Mouse (Mus musculus): Measurements from ENCODE around the gene Rreb1. TPM values are rescaled to one million over a fixed set of nuclear protein-coding genes. Genes with fewer than 3 reads are reported as not detected.
A peak's percentile ranks its signal among the peaks of the same experiment; 100 is the strongest.

The Rreb1 gene
- polyA plus RNA-seq, 1 experiment from 2014 or later: 11.0 TPM

DNA sequence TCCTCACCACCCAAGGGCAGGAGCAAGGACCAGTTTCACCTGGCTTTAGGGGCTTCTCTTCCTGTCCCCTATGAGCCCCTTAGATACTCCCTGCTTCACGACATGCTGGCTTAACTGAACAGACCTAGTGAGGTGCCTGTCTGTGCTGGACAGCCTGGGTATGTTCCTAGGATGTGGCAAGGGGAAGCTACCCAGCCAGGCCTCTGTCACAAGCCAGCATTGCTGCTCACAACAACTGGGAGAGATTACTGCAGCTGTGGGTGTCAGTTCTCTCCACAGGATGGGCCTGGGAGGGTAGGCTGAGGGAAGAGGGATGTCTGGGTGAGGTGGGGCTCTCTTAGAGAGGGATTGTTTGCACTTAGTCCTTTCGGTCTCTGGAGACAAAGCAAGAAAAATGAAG lies 142.5 kb downstream of the Rreb1 start:
- 0 out of 2 replicates have a peak overlapping the region, but pooled peaks have one; percentile 6 for H3K9ac ChIP-seq
- WGBS: 64% methylated on average over 2 of the region's 2 CpGs
- no peaks in the 10 kb centered on the region for H3K9me3 ChIP-seq
- H3K4me3 ChIP-seq: no peak overlapping the region
- ATAC-seq (ENCODE audit: extremely low read depth, insufficient number of reproducible peaks, low FRiP score, low TSS enrichment): no peak; the same call in 1 of the 2 replicates
- no peak overlapping the region for H3K4me2 ChIP-seq
- no peaks in the 10 kb centered on the region for H3K27me3 ChIP-seq (replicated peaks)
- peaks cover 46% of the 10 kb centered on the region for H3K4me1 ChIP-seq
- 0 out of 2 replicates have a peak overlapping the region, but pooled peaks have one; percentile 3 for H3K27ac ChIP-seq (replicated peaks)
- H3K36me3 ChIP-seq: peaks cover 92% of the 10 kb centered on the region

DNA sequence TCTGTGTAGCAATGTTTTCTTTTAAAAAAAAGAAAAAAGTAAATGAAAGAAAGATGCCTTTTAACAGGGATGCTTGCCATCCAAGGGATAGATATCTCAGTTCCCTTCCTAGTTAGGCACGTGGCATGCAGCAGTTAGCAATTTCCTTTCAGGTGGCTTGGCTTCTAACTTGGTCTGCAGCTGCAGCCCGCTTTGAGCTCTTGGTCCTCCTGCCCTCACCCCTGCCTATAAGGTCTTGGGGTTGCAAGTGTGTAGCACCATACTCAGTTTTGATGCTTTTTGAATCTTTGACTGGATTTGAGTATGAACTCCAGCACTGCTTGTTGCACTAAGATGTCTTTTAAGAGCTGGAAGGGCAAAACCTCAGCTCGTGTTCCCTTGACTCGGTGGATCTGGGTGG lies 144.9 kb downstream of the Rreb1 start:
- WGBS: 83% methylated on average over 4 of the region's 4 CpGs
- H3K36me3 ChIP-seq: peaks cover 88% of the 10 kb centered on the region

GRCm38 (mm10) chr13:37923643-37924460 lies 145.7 kb downstream of the Rreb1 start:
- no peaks in the 10 kb centered on the region for H3K27me3 ChIP-seq (replicated peaks)
- no peak overlapping the region for H3K4me2 ChIP-seq
- no peak for ATAC-seq (ENCODE audit: extremely low read depth, insufficient number of reproducible peaks, low FRiP score, low TSS enrichment)
- peak overlapping the region; percentile 10; the same call in 1 of the 2 replicates for H3K27ac ChIP-seq (replicated peaks)
- no peaks in the 10 kb centered on the region for H3K9me3 ChIP-seq
- WGBS: 77% methylated on average over 10 of the region's 10 CpGs
- H3K36me3 ChIP-seq: peaks cover 87% of the 10 kb centered on the region
- H3K4me1 ChIP-seq: peaks cover 46% of the 10 kb centered on the region
- no peak overlapping the region for H3K4me3 ChIP-seq
- no peak overlapping the region for H3K9ac ChIP-seq

More for the DNA sequence above, 144.9 kb downstream of the Rreb1 start:
- H3K4me3 ChIP-seq: no peak overlapping the region
- H3K4me1 ChIP-seq: peaks cover 51% of the 10 kb centered on the region
- H3K4me2 ChIP-seq: no peak overlapping the region
- no peak overlapping the region for H3K9ac ChIP-seq
- no peaks in the 10 kb centered on the region for H3K27me3 ChIP-seq (replicated peaks)
- H3K9me3 ChIP-seq: no peaks in the 10 kb centered on the region
- ATAC-seq (ENCODE audit: extremely low read depth, insufficient number of reproducible peaks, low FRiP score, low TSS enrichment): no peak
- H3K27ac ChIP-seq (replicated peaks): no peak overlapping the region

DNA sequence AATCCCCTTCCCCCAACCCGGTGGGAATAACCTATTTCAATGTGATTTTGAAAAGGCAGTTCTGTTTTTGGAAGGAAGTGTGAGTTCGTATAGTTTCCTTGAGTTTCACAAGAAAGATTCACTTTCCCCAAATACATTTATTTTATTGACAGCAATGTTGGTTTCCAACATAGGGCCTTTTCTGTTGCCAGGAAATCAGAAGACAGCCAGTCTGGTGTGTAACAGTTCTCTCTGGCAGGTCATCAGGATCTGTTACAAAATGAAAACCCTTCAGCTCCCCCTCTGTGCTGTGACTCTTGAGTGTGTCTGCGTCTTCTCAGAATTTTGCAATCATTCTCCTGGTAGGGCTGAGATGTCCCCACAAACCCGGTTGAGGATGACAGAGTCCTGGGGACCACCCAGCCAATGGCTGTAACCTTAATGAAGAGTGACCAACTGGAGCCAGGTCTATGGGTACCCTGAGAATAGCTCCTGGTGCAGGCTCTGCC lies 146.3 kb downstream of the Rreb1 start:
- ATAC-seq (ENCODE audit: extremely low read depth, insufficient number of reproducible peaks, low FRiP score, low TSS enrichment): no peak
- H3K9me3 ChIP-seq: no peaks in the 10 kb centered on the region
- no peak overlapping the region for H3K4me3 ChIP-seq
- H3K4me1 ChIP-seq: peaks cover 47% of the 10 kb centered on the region
- 0 out of 2 replicates have a peak overlapping the region, but pooled peaks have one; percentile 19 for H3K9ac ChIP-seq
- peaks cover 87% of the 10 kb centered on the region for H3K36me3 ChIP-seq
- H3K27me3 ChIP-seq (replicated peaks): no peaks in the 10 kb centered on the region
- no peak overlapping the region for H3K4me2 ChIP-seq
- H3K27ac ChIP-seq (replicated peaks): no peak overlapping the region
- 64% methylated on average over 4 of the region's 4 CpGs for WGBS

DNA sequence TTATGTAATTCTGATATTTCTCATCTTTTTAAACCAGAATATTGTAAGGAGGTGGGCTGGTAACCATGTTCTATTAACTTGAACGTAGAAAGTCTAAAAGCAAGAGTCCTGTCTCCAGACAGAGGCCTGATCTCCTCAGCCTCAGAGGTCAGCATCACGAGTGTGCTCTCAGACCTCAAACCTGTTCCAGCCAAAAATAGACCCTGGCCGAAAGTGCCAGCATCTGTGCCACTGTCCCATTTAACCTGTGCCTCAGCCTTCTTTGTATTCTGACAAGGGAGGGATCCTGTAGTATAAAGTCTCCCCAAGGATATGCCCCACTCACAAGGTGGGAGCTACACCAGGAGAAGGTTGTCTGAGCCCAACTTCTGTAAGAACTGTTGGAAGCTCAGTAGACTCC lies 148.2 kb downstream of the Rreb1 start:
- Histone ChIP-seq H3K27ac (replicated peaks) (no peak overlapping the region), H3K4me3 (no peak overlapping the region), H3K9ac (no peak overlapping the region), H3K9me3 (no peaks in the 10 kb centered on the region), H3K27me3 (replicated peaks) (no peaks in the 10 kb centered on the region), H3K36me3 (peaks cover 88% of the 10 kb centered on the region), H3K4me2 (no peak overlapping the region), H3K4me1 (peaks cover 55% of the 10 kb centered on the region)
- 56% methylated on average over 3 of the region's 3 CpGs for WGBS
- no peak for ATAC-seq (ENCODE audit: extremely low read depth, insufficient number of reproducible peaks, low FRiP score, low TSS enrichment)

- H3K4me3 ChIP-seq: no peak overlapping the region
- WGBS: 81% methylated on average over 17 of the region's 17 CpGs
- no peak overlapping the region for H3K4me2 ChIP-seq
- no peak overlapping the region for H3K27ac ChIP-seq (replicated peaks)
- H3K27me3 ChIP-seq (replicated peaks): no peaks in the 10 kb centered on the region
- peaks cover 93% of the 10 kb centered on the region for H3K36me3 ChIP-seq
- no peak for ATAC-seq (ENCODE audit: extremely low read depth, insufficient number of reproducible peaks, low FRiP score, low TSS enrichment)
- no peak overlapping the region for H3K9ac ChIP-seq
- H3K9me3 ChIP-seq: no peaks in the 10 kb centered on the region
- H3K4me1 ChIP-seq: peaks cover 39% of the 10 kb centered on the region
These were observed 151.3 kb downstream of the Rreb1 start for GRCm38 (mm10) chr13:37929532-37929931.

DNA sequence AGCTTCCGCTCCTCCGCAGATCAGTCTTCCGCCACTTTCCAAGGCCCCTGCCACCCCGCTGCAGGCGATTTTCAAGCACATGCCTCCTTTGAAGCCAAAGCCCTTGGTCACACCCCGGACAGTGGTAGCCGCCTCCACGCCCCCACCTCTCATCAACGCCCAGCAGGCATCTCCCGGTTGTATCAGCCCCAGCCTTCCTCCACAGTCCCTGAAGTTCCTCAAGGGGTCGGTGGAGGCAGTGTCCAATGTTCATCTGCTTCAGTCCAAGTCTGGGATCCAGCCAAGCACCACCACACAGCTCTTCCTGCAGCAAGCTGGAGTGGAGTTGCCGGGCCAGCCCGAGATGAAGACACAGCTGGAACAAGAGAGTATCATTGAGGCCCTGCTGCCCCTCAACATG lies 151.9 kb downstream of the Rreb1 start:
- WGBS: 77% methylated on average over 13 of the region's 13 CpGs
- ATAC-seq (ENCODE audit: extremely low read depth, insufficient number of reproducible peaks, low FRiP score, low TSS enrichment): no peak
- no peaks in the 10 kb centered on the region for H3K9me3 ChIP-seq
- H3K27ac ChIP-seq (replicated peaks): no peak overlapping the region
- no peak overlapping the region for H3K4me2 ChIP-seq
- no peaks in the 10 kb centered on the region for H3K27me3 ChIP-seq (replicated peaks)
- H3K4me1 ChIP-seq: peaks cover 39% of the 10 kb centered on the region
- peaks cover 93% of the 10 kb centered on the region for H3K36me3 ChIP-seq
- no peak overlapping the region for H3K9ac ChIP-seq
- H3K4me3 ChIP-seq: no peak overlapping the region

GRCm38 (mm10) chr13:37930621-37931020 lies 152.4 kb downstream of the Rreb1 start:
- no peak overlapping the region for H3K4me3 ChIP-seq
- H3K4me1 ChIP-seq: peaks cover 44% of the 10 kb centered on the region
- H3K27ac ChIP-seq (replicated peaks): no peak overlapping the region
- no peaks in the 10 kb centered on the region for H3K27me3 ChIP-seq (replicated peaks)
- H3K9me3 ChIP-seq: no peaks in the 10 kb centered on the region
- ATAC-seq (ENCODE audit: extremely low read depth, insufficient number of reproducible peaks, low FRiP score, low TSS enrichment): no peak
- H3K4me2 ChIP-seq: no peak overlapping the region
- H3K9ac ChIP-seq: no peak overlapping the region
- WGBS: 93% methylated on average over 23 of the region's 23 CpGs
- peaks cover 93% of the 10 kb centered on the region for H3K36me3 ChIP-seq

- 71% methylated on average over 27 of the region's 27 CpGs for WGBS
- H3K27ac ChIP-seq (replicated peaks): no peak overlapping the region
- 0 out of 2 replicates have a peak overlapping the region, but pooled peaks have one; percentile 24 for H3K9ac ChIP-seq
- H3K9me3 ChIP-seq: no peaks in the 10 kb centered on the region
- no peaks in the 10 kb centered on the region for H3K27me3 ChIP-seq (replicated peaks)
- no peak for ATAC-seq (ENCODE audit: extremely low read depth, insufficient number of reproducible peaks, low FRiP score, low TSS enrichment)
- H3K4me3 ChIP-seq: no peak overlapping the region
- no peak overlapping the region for H3K4me2 ChIP-seq
- H3K4me1 ChIP-seq: peaks cover 42% of the 10 kb centered on the region
- H3K36me3 ChIP-seq: peaks cover 94% of the 10 kb centered on the region
These were observed 153.2 kb downstream of the Rreb1 start for GRCm38 (mm10) chr13:37931210-37931922.

GRCm38 (mm10) chr13:37934075-37934474 lies 155.9 kb downstream of the Rreb1 start:
- H3K4me2 ChIP-seq: no peak overlapping the region
- 76% methylated on average over 4 of the region's 4 CpGs for WGBS
- H3K36me3 ChIP-seq: peaks cover 93% of the 10 kb centered on the region
- H3K27ac ChIP-seq (replicated peaks): peak overlapping the region; percentile 73; the same call in 1 of the 2 replicates
- H3K4me1 ChIP-seq: peaks cover 38% of the 10 kb centered on the region
- no peaks in the 10 kb centered on the region for H3K9me3 ChIP-seq
- H3K9ac ChIP-seq: no peak overlapping the region
- no peak overlapping the region for H3K4me3 ChIP-seq
- H3K27me3 ChIP-seq (replicated peaks): no peaks in the 10 kb centered on the region
- ATAC-seq (ENCODE audit: extremely low read depth, insufficient number of reproducible peaks, low FRiP score, low TSS enrichment): no peak

GRCm38 (mm10) chr13:37934920-37935319 lies 156.7 kb downstream of the Rreb1 start:
- Histone ChIP-seq H3K4me3 (no peak overlapping the region), H3K27me3 (replicated peaks) (no peaks in the 10 kb centered on the region), H3K36me3 (peaks cover 90% of the 10 kb centered on the region), H3K9ac (no peak overlapping the region), H3K4me1 (peaks cover 33% of the 10 kb centered on the region), H3K9me3 (no peaks in the 10 kb centered on the region), H3K27ac (replicated peaks) (peak overlapping the region; percentile 73), H3K4me2 (no peak overlapping the region)
- no peak for ATAC-seq (ENCODE audit: extremely low read depth, insufficient number of reproducible peaks, low FRiP score, low TSS enrichment)
- 70% methylated on average over 8 of the region's 8 CpGs for WGBS

All from heart, embryonic 13.5 days (tissue).